Mouse (Mus musculus): ENCODE measurements around the gene Hsp90b1. TPM values are rescaled to one million over a fixed set of nuclear protein-coding genes. Genes with fewer than 3 reads are reported as not detected.

Hsp90b1 gene
- 363 and 418 TPM in 2 replicates for polyA plus RNA-seq (2015; fragmentation: Nextera tagmentation; extraction: Ambion mirVana)

- peak within 1 kb of the TSS; percentile 94 for H3K4me3 ChIP-seq
- H3K27me3 ChIP-seq = no peaks in the 10 kb centered on the region
- peak within 1 kb of the TSS; percentile 94 for H3K9ac ChIP-seq
- H3K9me3 ChIP-seq = no peaks in the 10 kb centered on the region
- WGBS = under 1% methylated on average over 51 of the region's 51 CpGs
- peak within 1 kb of the TSS; percentile 94 for H3K4me2 ChIP-seq
- H3K36me3 ChIP-seq = peaks cover 34% of the 10 kb centered on the region
- H3K4me1 ChIP-seq (replicated peaks) = peaks cover 47% of the 10 kb centered on the region
- peak within 1 kb of the TSS; percentile 95 for H3K27ac ChIP-seq (replicated peaks)
- ATAC-seq (ENCODE audit: low read depth) = peak; percentile 98
Measured at GRCm38 (mm10) chr10:86705318-86705921, at the start of gene Hsp90b1, which contains the start of gene Ttc41. TSS of gene Hsp90b1 (minus strand) at chr10:86705509. TSS of gene Ttc41 (plus strand) at chr10:86705811.

GRCm38 (mm10) chr10:86744306-86744705 lies 39.0 kb upstream of the Hsp90b1 start:
- 90% methylated on average over 7 of the region's 7 CpGs for WGBS
- ATAC-seq (ENCODE audit: low read depth) = no peak
- no peak overlapping the region for H3K9ac ChIP-seq
- no peaks in the 10 kb centered on the region for H3K9me3 ChIP-seq
- H3K36me3 ChIP-seq = no peaks in the 10 kb centered on the region
- H3K27me3 ChIP-seq = no peaks in the 10 kb centered on the region
- H3K27ac ChIP-seq (replicated peaks) = no peak overlapping the region
- no peak overlapping the region for H3K4me3 ChIP-seq
- no peak overlapping the region for H3K4me2 ChIP-seq
- no peaks in the 10 kb centered on the region for H3K4me1 ChIP-seq (replicated peaks)

DNA sequence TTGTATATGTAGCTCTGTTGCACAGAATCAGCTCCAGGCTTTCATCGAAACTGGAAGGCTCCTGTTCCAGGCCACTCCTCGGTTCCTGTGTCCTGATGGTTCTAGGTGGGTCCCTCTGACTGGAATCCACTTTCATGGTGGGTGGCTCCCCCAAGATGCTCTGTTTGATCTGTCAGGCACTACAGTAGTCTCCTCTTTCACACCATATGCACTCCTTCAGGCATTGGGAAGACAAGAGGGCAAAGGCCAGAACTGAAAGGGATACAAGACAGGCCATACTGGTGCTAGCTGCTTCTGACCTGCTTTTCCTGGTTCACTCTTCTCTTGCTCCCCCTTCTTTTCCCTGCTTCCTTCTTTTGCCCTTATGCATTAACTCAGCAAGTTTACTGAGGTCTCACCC lies 37.6 kb upstream of the Hsp90b1 start:
- no peak for ATAC-seq (ENCODE audit: low read depth)
- no peak overlapping the region for H3K4me3 ChIP-seq

DNA sequence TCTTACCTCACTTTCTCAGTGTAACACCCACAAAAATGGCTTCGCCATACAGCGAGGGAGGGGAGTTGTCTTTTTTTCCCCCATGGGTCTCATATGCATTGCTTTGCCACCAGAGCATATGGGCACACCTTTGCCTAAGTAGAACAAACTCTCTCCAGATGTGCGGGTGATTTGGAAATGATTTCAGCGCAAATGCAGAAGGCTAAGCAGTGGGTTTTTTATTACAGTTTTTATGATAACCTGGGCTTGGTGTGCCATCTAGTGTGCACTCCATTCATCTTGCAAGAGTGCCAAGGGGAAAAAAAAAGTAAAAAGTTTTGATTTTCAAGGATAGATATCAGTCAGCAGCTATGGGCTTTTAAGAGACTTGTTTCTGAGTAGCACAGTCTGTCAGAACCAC lies 29.7 kb upstream of the Hsp90b1 start:
- Histone ChIP-seq H3K36me3 (no peaks in the 10 kb centered on the region), H3K4me2 (no peak overlapping the region), H3K4me1 (replicated peaks) (no peaks in the 10 kb centered on the region), H3K27ac (replicated peaks) (no peak overlapping the region), H3K27me3 (peaks cover 2% of the 10 kb centered on the region; the same call in 1 of the 2 replicates), H3K4me3 (no peak overlapping the region), H3K9me3 (no peaks in the 10 kb centered on the region), H3K9ac (no peak overlapping the region)
- 87% methylated on average over 4 of the region's 4 CpGs for WGBS
- ATAC-seq (ENCODE audit: low read depth) = no peak

More for the DNA sequence above, 37.6 kb upstream of the Hsp90b1 start:
- no peaks in the 10 kb centered on the region for H3K4me1 ChIP-seq (replicated peaks)
- no peaks in the 10 kb centered on the region for H3K27me3 ChIP-seq
- H3K9me3 ChIP-seq = no peaks in the 10 kb centered on the region
- no peak overlapping the region for H3K4me2 ChIP-seq
- H3K36me3 ChIP-seq = no peaks in the 10 kb centered on the region
- WGBS = 97% methylated on average over 2 of the region's 2 CpGs
- H3K27ac ChIP-seq (replicated peaks) = no peak overlapping the region
- no peak overlapping the region for H3K9ac ChIP-seq

GRCm38 (mm10) chr10:86731500-86731863 lies 26.2 kb upstream of the Hsp90b1 start:
- H3K9me3 ChIP-seq = no peaks in the 10 kb centered on the region
- peaks cover 14% of the 10 kb centered on the region for H3K4me1 ChIP-seq (replicated peaks)
- no peaks in the 10 kb centered on the region for H3K36me3 ChIP-seq
- H3K27me3 ChIP-seq = peaks cover 6% of the 10 kb centered on the region; the same call in 1 of the 2 replicates
- H3K9ac ChIP-seq = no peak overlapping the region
- ATAC-seq (ENCODE audit: low read depth) = no peak
- WGBS = 70% methylated on average over 2 of the region's 2 CpGs
- H3K27ac ChIP-seq (replicated peaks) = no peak overlapping the region
- no peak overlapping the region for H3K4me2 ChIP-seq
- no peak overlapping the region for H3K4me3 ChIP-seq

DNA sequence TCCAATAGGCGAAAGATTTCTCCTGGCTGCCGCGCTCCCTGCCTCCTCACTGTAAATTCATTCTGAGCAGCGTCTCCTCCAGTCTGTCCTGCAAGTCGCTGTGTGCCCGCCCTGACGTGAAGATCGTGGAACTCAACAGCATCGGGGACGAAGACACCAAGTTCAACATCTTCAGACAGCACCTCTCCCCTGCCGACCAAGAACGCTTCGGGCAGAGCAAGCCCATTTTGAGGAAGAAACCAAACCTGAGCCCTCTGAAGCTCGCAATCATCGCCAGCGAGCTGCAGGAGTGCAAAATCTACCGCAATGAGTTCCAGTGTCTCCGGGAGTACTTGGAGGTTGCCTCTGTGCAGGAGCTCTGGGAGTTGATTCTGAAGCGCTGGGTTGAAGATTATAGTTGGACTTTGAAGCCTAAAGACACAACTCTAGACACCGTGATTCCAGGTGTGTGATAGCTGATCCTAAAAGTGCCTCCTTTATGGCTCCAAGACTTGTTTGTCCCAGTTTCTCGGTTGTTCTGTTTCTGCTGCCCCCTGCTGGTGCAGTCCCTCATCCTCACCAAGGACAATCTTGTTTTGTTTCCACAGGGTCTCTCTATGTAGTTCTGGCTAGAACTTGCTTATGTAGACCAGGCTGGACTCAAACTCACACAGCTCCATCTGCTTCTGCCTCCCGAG lies 25.7 kb upstream of the Hsp90b1 start:
- ATAC-seq (ENCODE audit: low read depth) = no peak
- WGBS = 8% methylated on average over 22 of the region's 22 CpGs
- peaks cover 14% of the 10 kb centered on the region for H3K4me1 ChIP-seq (replicated peaks)
- peak overlapping the region; percentile 44 for H3K4me3 ChIP-seq
- H3K4me2 ChIP-seq = peak overlapping the region; percentile 61
- H3K27me3 ChIP-seq = peaks cover 6% of the 10 kb centered on the region; the same call in 1 of the 2 replicates
- H3K36me3 ChIP-seq = no peaks in the 10 kb centered on the region
- peak overlapping the region; percentile 64 for H3K9ac ChIP-seq
- no peak overlapping the region for H3K27ac ChIP-seq (replicated peaks)
- no peaks in the 10 kb centered on the region for H3K9me3 ChIP-seq

DNA sequence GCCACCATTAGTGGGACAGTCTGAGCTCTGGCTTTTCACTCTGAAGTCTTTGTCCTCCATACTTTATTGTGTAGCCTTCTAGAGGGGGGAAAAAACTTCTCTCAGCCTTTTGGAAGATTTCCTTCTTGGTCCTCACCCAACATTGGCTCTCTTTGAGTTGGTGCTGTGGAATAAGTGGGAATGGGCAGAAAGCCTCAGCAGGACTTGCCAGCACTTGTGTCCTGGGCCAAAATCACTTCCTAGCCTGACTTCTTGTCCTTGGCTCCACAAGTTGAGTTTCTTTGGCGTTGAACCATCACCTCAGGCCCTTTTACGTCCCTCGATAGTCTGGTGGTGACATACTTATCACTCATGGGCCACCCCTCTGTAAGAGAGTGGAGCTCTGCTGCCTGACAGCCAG lies 22.9 kb upstream of the Hsp90b1 start:
- ATAC-seq (ENCODE audit: low read depth) = 0 out of 2 replicates have a peak, but pooled peaks have one; percentile 15
- H3K9ac ChIP-seq = peak overlapping the region; percentile 59; the same call in 1 of the 2 replicates
- H3K9me3 ChIP-seq = no peaks in the 10 kb centered on the region
- peak overlapping the region; percentile 34; the same call in 1 of the 2 replicates for H3K27ac ChIP-seq (replicated peaks)
- H3K27me3 ChIP-seq = peaks cover 6% of the 10 kb centered on the region; the same call in 1 of the 2 replicates
- 90% methylated on average over 3 of the region's 3 CpGs for WGBS
- peak overlapping the region; percentile 55; the same call in 1 of the 2 replicates for H3K4me2 ChIP-seq
- no peaks in the 10 kb centered on the region for H3K36me3 ChIP-seq
- H3K4me1 ChIP-seq (replicated peaks) = peaks cover 14% of the 10 kb centered on the region
- H3K4me3 ChIP-seq = no peak overlapping the region

- H3K4me1 ChIP-seq (replicated peaks) = peaks cover 14% of the 10 kb centered on the region
- H3K36me3 ChIP-seq = no peaks in the 10 kb centered on the region
- peak overlapping the region; percentile 34 for H3K27ac ChIP-seq (replicated peaks)
- H3K9me3 ChIP-seq = no peaks in the 10 kb centered on the region
- WGBS = 5% methylated on average over 12 of the region's 12 CpGs
- H3K27me3 ChIP-seq = peaks cover 6% of the 10 kb centered on the region; the same call in 1 of the 2 replicates
- H3K4me2 ChIP-seq = peak overlapping the region; percentile 55
- H3K9ac ChIP-seq = peak overlapping the region; percentile 59; the same call in 1 of the 2 replicates
- ATAC-seq (ENCODE audit: low read depth) = peak; percentile 59; the same call in 1 of the 2 replicates
- peak overlapping the region; percentile 28 for H3K4me3 ChIP-seq
Measured at GRCm38 (mm10) chr10:86727548-86727980, 22.3 kb upstream of the Hsp90b1 start.

DNA sequence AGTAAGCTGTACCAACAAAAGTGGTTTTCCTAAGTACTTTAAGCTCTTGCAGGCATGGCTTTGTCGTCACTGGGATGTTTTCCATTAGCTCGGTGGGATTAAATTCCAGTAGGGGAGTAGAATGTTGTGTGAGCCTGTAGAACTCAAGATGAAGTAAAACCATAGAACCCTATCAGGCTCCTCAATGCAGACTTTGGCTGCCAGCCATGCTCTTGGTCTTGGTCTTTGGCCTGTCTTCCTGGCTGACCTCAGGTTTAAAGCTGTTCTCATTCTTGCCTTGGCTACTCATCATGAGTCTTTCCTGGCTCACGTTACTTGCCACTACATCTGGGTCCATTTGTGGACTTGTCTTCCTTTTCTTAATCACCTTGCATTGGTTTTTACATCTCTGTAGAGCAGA lies 6.8 kb upstream of the Hsp90b1 start:
- WGBS = 87% methylated on average over 3 of the region's 3 CpGs

DNA sequence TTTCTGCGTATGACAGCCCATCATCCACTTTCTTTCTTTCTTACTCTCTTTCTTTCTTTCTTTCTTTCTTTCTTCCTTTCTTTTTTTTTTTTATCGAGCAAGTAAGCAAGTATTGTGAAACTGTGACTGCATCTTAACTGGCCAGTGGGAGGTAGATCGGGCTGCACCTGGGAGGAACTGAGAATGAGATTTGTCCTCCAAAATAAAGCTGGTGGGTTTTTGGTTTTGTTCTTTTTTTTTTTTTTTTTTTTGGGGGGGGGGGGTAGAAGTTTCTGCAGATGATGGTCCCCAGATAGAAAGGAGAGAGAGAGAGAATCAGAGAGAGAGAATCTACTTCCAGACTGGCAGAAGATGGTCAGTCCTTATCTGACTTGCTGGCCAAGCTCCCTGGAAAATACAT lies 1.8 kb upstream of the Hsp90b1 start:
- no peak overlapping the region; the same call in 1 of the 2 replicates for H3K4me3 ChIP-seq
- H3K36me3 ChIP-seq = peaks cover 18% of the 10 kb centered on the region
- H3K27ac ChIP-seq (replicated peaks) = peak overlapping the region; percentile 95; the same call in 1 of the 2 replicates
- WGBS = 80% methylated on average over 3 of the region's 3 CpGs
- peak overlapping the region; percentile 59 for H3K4me2 ChIP-seq
- H3K9me3 ChIP-seq = no peaks in the 10 kb centered on the region
- H3K9ac ChIP-seq = peak overlapping the region; percentile 78; the same call in 1 of the 2 replicates
- no peaks in the 10 kb centered on the region for H3K27me3 ChIP-seq
- no peak for ATAC-seq (ENCODE audit: low read depth)
- peaks cover 31% of the 10 kb centered on the region for H3K4me1 ChIP-seq (replicated peaks)

More for the DNA sequence above, 6.8 kb upstream of the Hsp90b1 start:
- H3K4me1 ChIP-seq (replicated peaks) = no peaks in the 10 kb centered on the region
- no peak for ATAC-seq (ENCODE audit: low read depth)
- H3K36me3 ChIP-seq = no peaks in the 10 kb centered on the region
- no peaks in the 10 kb centered on the region for H3K9me3 ChIP-seq
- H3K4me3 ChIP-seq = no peak overlapping the region
- H3K9ac ChIP-seq = no peak overlapping the region
- H3K4me2 ChIP-seq = no peak overlapping the region
- H3K27me3 ChIP-seq = no peaks in the 10 kb centered on the region
- no peak overlapping the region for H3K27ac ChIP-seq (replicated peaks)

DNA sequence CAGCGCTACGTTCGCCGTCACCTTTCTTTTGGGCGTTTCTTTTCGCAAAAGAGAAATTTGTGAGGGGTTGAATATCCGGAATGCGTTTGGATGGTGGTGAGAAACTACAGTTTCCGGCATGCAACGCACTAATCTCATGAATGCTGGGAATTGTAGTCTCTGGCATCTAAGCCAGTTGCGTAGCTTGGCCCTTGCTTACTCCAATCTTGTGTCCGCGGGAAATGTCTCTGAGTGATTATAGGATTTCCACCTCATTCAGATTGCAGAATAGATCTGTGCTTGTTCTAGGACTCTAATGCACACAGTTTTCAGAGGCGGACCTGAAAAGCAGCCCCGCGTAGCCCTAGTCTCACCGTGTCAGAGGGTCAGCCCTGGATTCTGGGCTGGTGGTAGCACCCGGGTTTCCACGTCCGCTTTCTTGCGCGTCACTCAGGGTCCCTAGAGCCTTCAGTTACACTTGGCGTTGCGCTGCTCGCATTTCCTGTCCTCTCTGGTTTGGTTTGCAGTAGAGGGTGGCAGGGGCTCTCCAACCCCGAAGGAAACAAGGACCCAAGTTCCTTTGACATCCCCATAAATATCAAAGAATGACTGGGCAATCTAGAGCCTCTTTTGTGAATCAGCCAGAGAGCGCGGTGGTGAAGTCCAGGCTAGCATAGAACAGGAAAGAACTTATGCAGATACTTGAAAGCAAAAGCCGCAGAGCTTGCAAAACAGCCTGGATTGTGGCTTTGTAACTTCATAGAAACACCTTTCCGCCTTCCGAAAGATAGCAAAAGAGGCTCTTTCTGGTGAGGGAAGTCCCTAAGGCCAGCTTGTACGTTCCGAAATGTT lies 828 bp upstream of the Hsp90b1 start:
- H3K36me3 ChIP-seq = peaks cover 27% of the 10 kb centered on the region
- peak overlapping the region; percentile 59 for H3K4me2 ChIP-seq
- peaks cover 40% of the 10 kb centered on the region for H3K4me1 ChIP-seq (replicated peaks)
- peak overlapping the region; percentile 95 for H3K27ac ChIP-seq (replicated peaks)
- peak overlapping the region; percentile 78 for H3K9ac ChIP-seq
- 5% methylated on average over 33 of the region's 33 CpGs for whole genome bisulfite sequencing
- peak overlapping the region; percentile 94 for H3K4me3 ChIP-seq
- peak; percentile 92 for ATAC-seq (ENCODE audit: low read depth)
- no peaks in the 10 kb centered on the region for H3K9me3 ChIP-seq
- no peaks in the 10 kb centered on the region for H3K27me3 ChIP-seq

Measured in neural tube, embryonic 13.5 days (tissue).